Mouse (Mus musculus): ENCODE measurements at regions not wholly inside any gene's neighbourhood (a gene's known extent, or its start where the extent isn't known, plus 50 kb on each side); places are given as distances from the start of the nearest gene placed in this dataset.
A peak's percentile ranks its signal among the peaks of the same experiment; 100 is the strongest.

DNA sequence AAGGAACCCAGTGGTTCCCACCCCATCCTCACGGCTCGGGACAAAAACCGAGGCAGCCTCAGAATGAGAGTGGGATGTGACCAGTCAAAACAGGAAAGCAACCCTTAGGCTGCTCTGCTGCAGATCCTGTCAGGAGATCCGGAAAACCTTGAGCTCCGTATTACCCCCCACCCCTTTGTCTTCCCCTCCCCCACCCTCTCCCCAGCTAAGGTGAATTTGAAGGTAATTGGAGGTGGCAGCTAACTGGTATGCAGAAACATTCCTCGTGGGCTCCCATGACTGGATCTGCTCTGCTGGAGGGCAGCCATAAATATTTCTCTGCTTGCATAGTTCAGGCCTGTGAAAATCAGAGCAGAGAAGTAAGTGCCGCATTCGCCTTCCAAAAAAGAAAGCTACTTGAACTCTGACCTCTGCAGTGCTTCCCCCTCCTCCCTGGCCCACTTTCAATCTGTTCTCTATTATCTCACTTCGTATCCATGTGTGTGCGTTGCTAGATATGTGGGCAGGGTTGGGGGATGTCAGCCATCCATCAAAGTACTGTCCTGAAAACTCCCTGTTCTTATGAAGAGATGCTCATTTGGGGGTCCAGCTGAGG, 82.9 kb upstream of the Spin1 start:
- peak; percentile 64 for DNase-seq

DNA sequence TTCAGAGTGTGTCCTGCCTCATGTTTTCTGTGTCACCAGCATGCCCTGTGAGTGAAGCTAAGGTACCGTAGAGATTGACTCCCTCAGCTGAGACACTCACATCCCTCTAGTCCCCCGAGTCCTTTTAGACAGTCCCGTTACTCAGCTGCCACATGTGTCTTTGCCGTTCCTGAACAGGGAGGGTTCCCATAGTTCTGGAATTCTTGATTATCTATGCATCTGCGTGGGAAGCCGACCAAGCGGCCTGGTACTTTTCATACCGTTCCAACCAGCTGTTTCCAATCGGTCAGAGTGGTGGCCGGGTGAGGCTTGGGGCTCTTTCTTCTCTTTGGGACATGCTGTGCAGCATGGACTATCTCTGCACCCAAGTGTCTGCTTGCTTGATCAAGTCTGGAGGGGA, 82.3 kb upstream of the Spin1 start:
- DNase-seq = no peak

DNA sequence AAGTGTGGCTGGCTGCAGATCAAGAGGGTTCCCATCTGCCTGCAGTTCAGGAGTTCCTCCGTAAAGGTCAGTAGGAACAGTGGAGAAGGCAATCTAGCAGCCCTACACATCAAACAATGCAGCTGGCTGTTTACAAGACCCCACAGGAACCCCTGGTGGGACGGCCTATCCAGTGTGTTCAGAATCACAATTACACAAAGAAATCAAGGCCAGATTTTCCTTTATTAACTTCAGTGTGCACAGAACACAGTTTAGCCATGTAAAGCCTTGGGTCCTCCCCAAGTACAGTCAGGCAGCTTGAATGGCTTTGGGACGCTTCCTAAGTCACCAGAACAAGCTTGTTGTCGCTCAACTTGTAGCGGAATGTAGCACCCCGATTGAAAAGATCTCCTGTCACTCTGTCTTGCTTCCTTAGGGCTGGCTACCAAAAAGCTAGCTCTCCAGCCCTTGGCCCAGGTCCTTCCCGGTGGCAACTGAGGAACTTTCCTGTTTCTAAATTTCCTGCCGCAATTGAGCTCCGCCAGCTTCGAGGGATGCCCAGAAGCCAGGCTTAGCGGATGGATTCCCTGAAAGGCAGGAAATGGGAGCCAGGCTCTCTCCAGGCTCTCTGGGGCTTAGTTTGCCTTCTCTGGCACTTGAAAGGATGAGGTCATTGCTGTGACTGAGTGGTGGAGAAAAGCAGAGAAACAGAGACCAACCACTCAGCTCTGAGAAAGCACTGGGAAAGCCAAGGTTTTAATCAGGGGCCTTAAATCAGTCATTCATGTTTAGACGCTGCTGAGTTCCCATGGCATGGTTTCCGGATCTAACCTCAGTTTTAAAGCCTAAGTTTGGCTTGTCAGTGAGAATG, 78.1 kb upstream of the Spin1 start:
- DNase-seq = peak; percentile 38

DNA sequence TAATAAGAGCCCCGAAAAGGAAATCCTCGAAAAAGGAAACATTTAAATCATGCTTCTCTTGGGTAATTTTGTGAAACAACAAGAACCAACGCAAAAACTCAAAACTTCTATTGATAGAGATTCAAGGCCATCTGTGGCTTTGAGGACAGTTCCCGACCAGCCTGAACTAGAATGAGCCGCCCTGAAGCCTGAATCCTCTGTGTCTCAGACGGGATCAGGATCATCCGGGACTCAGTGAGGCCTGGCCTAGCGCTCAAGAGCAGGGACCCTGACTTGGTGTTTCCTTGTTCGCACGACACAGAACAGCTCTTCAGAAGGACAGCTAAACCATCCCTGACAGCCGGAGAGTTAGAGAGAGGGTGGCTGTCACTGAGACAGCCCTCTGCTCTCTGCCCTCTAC, 77.4 kb upstream of the Spin1 start:
- DNase-seq = no peak

DNA sequence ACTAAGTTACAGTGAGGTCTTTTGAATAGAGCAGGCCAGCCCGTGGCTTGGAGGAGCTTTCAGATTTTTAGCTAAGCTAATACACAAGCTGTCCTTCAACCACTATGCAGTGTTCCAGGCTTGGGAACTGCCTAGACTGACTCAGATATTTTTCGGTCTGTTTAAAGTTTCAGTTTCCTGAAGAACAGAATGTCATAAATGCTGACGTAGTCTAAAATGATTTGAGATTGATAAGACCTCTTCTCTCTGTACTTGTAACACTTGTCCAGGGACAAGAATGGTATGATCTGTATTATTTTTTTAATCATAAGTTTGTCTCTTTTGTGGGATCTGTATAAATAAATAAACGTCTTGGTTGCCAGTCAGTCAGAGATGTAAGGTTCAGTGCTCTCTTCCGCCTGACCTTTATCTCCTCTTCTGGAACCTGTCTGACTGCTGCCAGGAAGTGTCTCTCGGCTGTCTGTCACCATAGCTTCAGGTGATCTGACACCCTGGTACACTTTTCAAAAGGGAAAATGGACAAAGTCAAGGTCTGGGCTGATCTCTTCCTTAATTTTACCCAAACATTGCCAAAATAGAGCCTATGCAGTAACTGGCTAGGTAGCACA, 74.3 kb upstream of the Spin1 start:
- no peak for DNase-seq

DNA sequence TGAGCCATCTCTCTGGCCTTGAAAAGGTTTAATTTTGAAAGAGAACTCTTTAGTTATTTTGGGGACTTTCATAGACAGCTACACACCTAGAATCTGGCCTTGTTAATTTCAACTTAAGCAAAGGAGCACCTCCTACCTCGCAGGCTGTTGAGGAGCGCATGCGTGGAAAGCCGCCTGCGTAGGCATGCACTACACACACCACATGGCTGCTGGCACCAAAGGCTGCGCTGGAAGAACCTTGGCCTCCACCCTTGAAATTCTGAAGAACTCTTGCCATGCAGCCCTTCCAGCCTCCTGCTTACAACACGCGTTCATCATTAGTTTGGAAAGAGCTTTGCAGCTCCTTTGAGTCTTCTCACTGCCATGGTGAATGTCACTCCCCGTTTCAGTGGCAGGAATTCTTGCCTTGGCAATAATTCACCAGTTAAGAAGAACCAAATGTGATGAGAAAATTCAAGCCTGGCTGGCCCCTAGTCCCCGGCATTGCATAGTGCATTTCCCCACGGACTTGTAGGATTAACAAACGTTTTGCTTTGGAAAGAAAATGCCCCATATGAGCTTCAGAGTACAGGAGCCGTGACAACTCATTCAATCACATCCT, 62.7 kb upstream of the Spin1 start:
- no peak for DNase-seq

DNA sequence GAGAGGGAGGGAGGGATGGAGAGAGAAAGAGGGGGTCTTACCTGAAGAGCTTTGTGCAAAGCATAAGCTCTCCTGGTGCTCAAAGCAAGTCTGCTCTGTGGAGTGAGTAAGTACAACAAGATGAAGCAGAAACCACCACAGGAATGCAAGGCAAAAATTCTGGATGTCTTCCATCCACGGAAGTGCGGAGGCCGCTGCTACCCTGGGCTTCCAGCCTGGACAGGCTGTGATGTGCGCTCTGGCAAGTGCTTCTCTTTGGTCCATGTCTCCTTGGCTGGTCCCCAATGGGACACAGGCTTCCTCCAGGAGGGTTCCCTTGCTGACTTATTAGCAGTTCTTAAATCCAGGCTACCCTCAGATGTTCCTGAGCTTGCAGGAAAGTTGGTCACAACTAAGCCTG, 61.7 kb upstream of the Spin1 start:
- no peak for DNase-seq

DNA sequence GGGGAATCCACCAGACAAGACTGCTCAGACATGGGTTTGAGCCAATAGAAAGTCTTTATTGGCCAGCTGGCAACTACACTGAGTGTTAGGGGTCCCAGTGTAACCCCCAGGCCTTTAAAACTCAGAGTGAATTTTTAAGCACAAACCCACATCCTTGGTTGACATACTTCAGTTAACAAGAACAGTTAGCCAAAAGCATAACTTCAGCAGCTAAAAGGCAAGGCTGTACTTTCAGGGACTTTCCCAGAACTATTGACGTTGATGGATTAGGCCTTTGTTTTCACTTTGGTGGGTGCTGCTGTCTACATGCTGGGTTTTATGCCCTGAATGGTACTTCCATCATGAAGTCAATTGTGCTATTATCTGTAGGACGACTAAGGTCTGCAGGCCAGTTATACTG, 59.6 kb upstream of the Spin1 start:
- no peak for DNase-seq

DNA sequence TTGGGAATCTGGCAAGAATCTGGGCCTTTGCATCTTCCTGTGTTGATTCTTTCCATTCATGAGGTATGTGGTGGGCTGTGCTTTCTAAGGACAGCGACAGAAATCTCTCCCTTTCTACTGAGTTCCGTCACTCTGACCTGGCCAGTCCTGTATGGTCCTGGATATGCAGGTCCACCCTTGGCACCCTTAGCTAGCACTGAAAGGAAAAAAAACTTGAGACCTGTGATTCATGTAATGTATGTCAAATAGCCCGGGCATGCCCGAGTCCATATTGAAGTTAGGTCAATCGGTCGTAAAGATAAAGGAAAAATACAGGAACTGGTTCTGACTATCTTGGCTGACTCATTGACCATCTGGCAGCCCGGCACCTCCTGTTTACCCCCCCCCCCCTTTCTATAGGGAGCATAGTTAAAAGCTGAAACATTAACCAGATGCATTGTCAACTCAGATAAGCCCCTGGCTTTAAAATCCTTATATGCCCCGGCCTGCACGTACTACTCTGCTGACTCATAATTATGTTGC, 57.7 kb upstream of the Spin1 start:
- DNase-seq = no peak

All from kidney, postnatal 10 days (tissue).